Mouse (Mus musculus): ENCODE data around the gene Hoxc9. TPM values are rescaled to one million over a fixed set of nuclear protein-coding genes. Genes with fewer than 3 reads are reported as not detected.

The Hoxc9 gene
- polyA plus RNA-seq, 1 experiment from 2014 or later, result not detected

DNA sequence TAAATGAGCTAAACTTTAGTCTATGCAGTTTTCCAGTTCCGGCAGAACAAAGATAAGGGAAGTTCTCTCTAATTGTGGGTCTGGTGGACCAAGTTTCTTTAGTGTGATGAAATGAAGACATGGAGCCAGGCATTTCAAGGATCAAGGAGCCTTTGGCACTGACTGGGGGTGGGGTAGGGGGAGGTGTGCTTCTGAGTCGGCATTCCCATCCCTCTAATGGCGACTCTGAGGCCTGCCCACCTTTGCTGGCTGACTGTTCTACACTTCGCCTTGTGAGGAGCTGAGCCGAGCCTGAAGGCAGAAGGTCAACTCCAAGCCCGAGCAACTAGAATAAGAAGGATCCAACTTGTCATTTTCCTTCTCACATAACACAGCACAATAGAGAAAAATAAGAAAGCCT, 14.5 kb upstream of the Hoxc9 start:
- Histone ChIP-seq H3K9me3 (no peaks in the 10 kb centered on the region), H3K4me3 (no peak overlapping the region), H3K27ac (replicated peaks) (no peak overlapping the region), H3K9ac (replicated peaks) (no peak overlapping the region), H3K4me2 (replicated peaks) (no peak overlapping the region), H3K4me1 (peaks cover 5% of the 10 kb centered on the region), H3K27me3 (peaks cover 95% of the 10 kb centered on the region), H3K36me3 (no peaks in the 10 kb centered on the region)
- ATAC-seq (replicated peaks), result no peak
- 6% methylated on average over 6 of the region's 6 CpGs for WGBS

- no peaks in the 10 kb centered on the region for H3K9me3 ChIP-seq
- no peak overlapping the region for H3K9ac ChIP-seq (replicated peaks)
- WGBS, result 2% methylated on average over 13 of the region's 13 CpGs
- peaks cover 95% of the 10 kb centered on the region for H3K27me3 ChIP-seq
- ATAC-seq (replicated peaks), result no peak
- no peak overlapping the region for H3K4me3 ChIP-seq
- H3K27ac ChIP-seq (replicated peaks), result no peak overlapping the region
- H3K36me3 ChIP-seq, result no peaks in the 10 kb centered on the region
- H3K4me1 ChIP-seq, result peaks cover 7% of the 10 kb centered on the region
- no peak overlapping the region for H3K4me2 ChIP-seq (replicated peaks)
Observed at GRCm38 (mm10) chr15:102962492-102962891, 13.7 kb upstream of the Hoxc9 start.

- Histone ChIP-seq H3K4me3 (no peak overlapping the region), H3K36me3 (no peaks in the 10 kb centered on the region), H3K4me1 (peaks cover 7% of the 10 kb centered on the region), H3K9me3 (no peaks in the 10 kb centered on the region), H3K9ac (replicated peaks) (no peak overlapping the region), H3K27ac (replicated peaks) (no peak overlapping the region), H3K27me3 (peaks cover 94% of the 10 kb centered on the region), H3K4me2 (replicated peaks) (no peak overlapping the region)
- 3% methylated on average over 8 of the region's 8 CpGs for WGBS
- no peak for ATAC-seq (replicated peaks)
Observed at GRCm38 (mm10) chr15:102963259-102963658, 13.0 kb upstream of the Hoxc9 start.

GRCm38 (mm10) chr15:102963671-102964640, 12.3 kb upstream of the Hoxc9 start:
- Histone ChIP-seq H3K4me1 (peaks cover 7% of the 10 kb centered on the region), H3K4me2 (replicated peaks) (no peak overlapping the region), H3K27me3 (peaks cover 93% of the 10 kb centered on the region), H3K27ac (replicated peaks) (no peak overlapping the region), H3K9ac (replicated peaks) (no peak overlapping the region), H3K9me3 (no peaks in the 10 kb centered on the region), H3K4me3 (no peak overlapping the region), H3K36me3 (no peaks in the 10 kb centered on the region)
- WGBS, result 2% methylated on average over 28 of the region's 28 CpGs
- ATAC-seq (replicated peaks), result no peak

DNA sequence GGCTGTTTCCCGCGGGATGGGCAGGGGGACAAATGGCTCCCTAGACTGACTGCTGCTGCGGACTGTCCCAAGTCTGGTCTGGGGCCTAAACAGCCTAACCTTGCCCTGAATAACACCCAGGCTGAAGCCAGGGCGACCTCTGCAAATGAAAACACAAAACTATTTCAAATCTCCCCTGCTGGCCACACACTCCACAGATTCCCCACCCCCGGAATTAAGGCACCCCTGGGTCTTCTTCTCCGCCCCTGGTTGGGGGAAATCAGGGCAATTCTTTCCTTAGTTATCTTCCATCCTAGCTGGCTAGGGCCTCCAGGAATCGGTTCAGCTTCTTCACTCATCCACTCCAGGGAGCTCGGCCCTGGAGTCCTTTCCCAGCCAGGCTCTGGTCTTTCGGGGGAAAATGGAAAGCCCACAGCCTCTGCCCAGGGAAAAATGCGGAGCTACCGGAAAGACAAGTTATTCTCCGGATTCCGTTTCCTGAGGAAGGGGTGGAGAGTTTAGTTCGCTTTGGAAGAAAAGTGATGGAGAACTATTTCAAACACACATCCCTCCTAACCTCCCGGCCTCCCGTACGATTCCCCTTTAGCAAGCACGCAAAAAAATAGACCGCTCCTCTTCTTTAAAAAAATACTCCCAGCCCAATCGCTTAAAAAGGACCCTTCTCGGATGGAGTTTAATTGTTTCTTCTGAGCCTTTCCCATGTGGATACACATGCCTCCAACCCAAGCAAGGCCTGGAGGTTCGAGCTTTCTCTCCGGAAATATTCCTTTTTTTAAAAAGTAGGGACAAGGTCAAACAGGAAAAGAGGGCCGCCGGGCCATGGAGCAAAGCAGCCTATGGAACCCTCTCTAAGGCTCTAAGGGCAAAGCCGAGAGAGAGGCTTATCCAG, 11.0 kb upstream of the Hoxc9 start:
- Histone ChIP-seq H3K4me1 (peaks cover 7% of the 10 kb centered on the region), H3K36me3 (no peaks in the 10 kb centered on the region), H3K27ac (replicated peaks) (no peak overlapping the region), H3K4me2 (replicated peaks) (no peak overlapping the region), H3K9ac (replicated peaks) (no peak overlapping the region), H3K4me3 (no peak overlapping the region), H3K27me3 (peaks cover 95% of the 10 kb centered on the region), H3K9me3 (no peaks in the 10 kb centered on the region)
- WGBS, result 3% methylated on average over 26 of the region's 26 CpGs
- no peak for ATAC-seq (replicated peaks)

DNA sequence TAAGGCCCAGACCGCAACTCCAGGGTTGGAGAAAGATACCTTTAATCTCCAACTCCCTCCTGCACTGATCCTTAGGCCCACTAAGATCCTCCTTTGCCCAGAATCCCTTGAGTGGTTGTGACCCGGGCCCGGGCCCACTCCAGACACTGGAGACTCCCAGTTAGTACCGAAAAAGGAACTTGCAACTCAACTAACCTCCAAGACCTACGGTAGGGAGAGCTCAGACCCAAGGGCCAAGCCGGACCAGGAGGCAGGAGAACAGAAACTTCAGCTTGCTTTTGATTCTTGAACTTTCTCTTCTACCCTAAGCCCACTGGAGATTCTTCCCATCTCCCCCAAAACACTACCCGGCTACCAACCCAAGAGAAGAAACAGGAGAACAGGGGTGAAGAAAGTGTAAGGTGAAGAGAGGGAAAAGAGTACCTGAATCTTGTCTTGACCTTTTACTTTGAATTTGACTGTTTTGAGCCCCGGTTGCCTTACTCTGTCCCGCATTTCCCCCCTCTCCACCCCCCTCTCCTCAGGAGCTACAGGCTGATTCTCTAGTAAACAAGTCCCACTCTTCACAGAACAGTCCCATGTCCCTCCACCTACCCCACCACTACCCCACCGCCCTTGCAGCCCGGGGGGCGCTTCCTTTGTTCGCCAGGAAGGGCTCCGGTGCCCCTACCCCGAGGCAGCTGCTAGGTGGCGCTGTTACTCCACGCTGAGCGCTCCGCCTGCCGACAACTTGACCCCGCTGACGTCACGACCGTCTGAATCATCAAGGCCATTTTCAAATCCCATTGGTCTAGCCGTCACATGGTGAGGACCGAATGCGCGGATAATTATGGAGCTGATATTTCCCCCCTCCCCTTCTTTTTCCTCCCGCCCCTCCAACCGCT, 10.1 kb upstream of the Hoxc9 start:
- Histone ChIP-seq H3K4me3 (peak overlapping the region; percentile 12; the same call in 1 of the 2 replicates), H3K27ac (replicated peaks) (no peak overlapping the region), H3K27me3 (peaks cover 96% of the 10 kb centered on the region), H3K9ac (replicated peaks) (no peak overlapping the region), H3K4me1 (peaks cover 7% of the 10 kb centered on the region), H3K36me3 (no peaks in the 10 kb centered on the region), H3K4me2 (replicated peaks) (0 out of 2 replicates have a peak overlapping the region, but pooled peaks have one; percentile 8), H3K9me3 (no peaks in the 10 kb centered on the region)
- WGBS, result 2% methylated on average over 30 of the region's 30 CpGs
- ATAC-seq (replicated peaks), result 0 out of 2 replicates have a peak, but pooled peaks have one; percentile 19

GRCm38 (mm10) chr15:102966776-102967311, 9.4 kb upstream of the Hoxc9 start, which contains the start of gene Hoxc10:
Hoxc10 (plus strand) TSS chr15:102966796.
- Histone ChIP-seq H3K27ac (replicated peaks) (no peak within 1 kb of the TSS), H3K4me3 (peak within 1 kb of the TSS; percentile 12; the same call in 1 of the 2 replicates), H3K9ac (replicated peaks) (no peak within 1 kb of the TSS), H3K4me2 (replicated peaks) (0 out of 2 replicates have a peak within 1 kb of the TSS, but pooled peaks have one; percentile 8), H3K36me3 (no peaks in the 10 kb centered on the region), H3K27me3 (peaks cover 97% of the 10 kb centered on the region), H3K4me1 (peaks cover 7% of the 10 kb centered on the region), H3K9me3 (no peaks in the 10 kb centered on the region)
- no peak for ATAC-seq (replicated peaks)
- WGBS, result 2% methylated on average over 27 of the region's 27 CpGs

- Histone ChIP-seq H3K9ac (replicated peaks) (no peak within 1 kb of the TSS), H3K4me3 (peak within 1 kb of the TSS; percentile 12; the same call in 1 of the 2 replicates), H3K27me3 (peaks cover 98% of the 10 kb centered on the region), H3K36me3 (no peaks in the 10 kb centered on the region), H3K9me3 (no peaks in the 10 kb centered on the region), H3K27ac (replicated peaks) (no peak within 1 kb of the TSS), H3K4me1 (peaks cover 7% of the 10 kb centered on the region), H3K4me2 (replicated peaks) (0 out of 2 replicates have a peak within 1 kb of the TSS, but pooled peaks have one; percentile 8)
- WGBS, result 2% methylated on average over 12 of the region's 12 CpGs
- no peak for ATAC-seq (replicated peaks)
Observed at GRCm38 (mm10) chr15:102967312-102967510, 9.0 kb upstream of the Hoxc9 start, which contains the start of gene Hoxc5. Hoxc5 (plus strand) TSS chr15:102967443.

GRCm38 (mm10) chr15:102967511-102968397, 8.5 kb upstream of the Hoxc9 start:
- no peak for ATAC-seq (replicated peaks)
- Histone ChIP-seq H3K4me1 (peaks cover 7% of the 10 kb centered on the region), H3K27ac (replicated peaks) (no peak overlapping the region), H3K4me3 (no peak overlapping the region), H3K9me3 (no peaks in the 10 kb centered on the region), H3K27me3 (peaks cover 98% of the 10 kb centered on the region), H3K36me3 (no peaks in the 10 kb centered on the region), H3K4me2 (replicated peaks) (no peak overlapping the region), H3K9ac (replicated peaks) (no peak overlapping the region)
- 1% methylated on average over 34 of the region's 34 CpGs for WGBS

- H3K36me3 ChIP-seq, result no peaks in the 10 kb centered on the region
- WGBS, result 28% methylated on average over 1 of the region's 1 CpGs
Observed at GRCm38 (mm10) chr15:102969296-102969695, 6.9 kb upstream of the Hoxc9 start.

More at GRCm38 (mm10) chr15:102969296-102969695, 6.9 kb upstream of the Hoxc9 start:
- no peak for ATAC-seq (replicated peaks)
- Histone ChIP-seq H3K9me3 (no peaks in the 10 kb centered on the region), H3K4me2 (replicated peaks) (no peak overlapping the region), H3K27ac (replicated peaks) (no peak overlapping the region), H3K4me3 (no peak overlapping the region), H3K9ac (replicated peaks) (no peak overlapping the region), H3K27me3 (peaks cover 98% of the 10 kb centered on the region), H3K4me1 (peaks cover 7% of the 10 kb centered on the region)

Measured in forebrain, embryonic 15.5 days (tissue).